Mouse (Mus musculus): Measurements from ENCODE around the gene Sertad3. TPM values are rescaled to one million over a fixed set of nuclear protein-coding genes. Genes with fewer than 3 reads are reported as not detected.
"Not testable (repeated sequence)": the region's sequence is repeated elsewhere in the genome, so short reads cannot be mapped to it uniquely, and the experiment has no call there.

The Sertad3 gene
- polyA plus RNA-seq, 1 experiment from 2014 or later, result 33.1 TPM

DNA sequence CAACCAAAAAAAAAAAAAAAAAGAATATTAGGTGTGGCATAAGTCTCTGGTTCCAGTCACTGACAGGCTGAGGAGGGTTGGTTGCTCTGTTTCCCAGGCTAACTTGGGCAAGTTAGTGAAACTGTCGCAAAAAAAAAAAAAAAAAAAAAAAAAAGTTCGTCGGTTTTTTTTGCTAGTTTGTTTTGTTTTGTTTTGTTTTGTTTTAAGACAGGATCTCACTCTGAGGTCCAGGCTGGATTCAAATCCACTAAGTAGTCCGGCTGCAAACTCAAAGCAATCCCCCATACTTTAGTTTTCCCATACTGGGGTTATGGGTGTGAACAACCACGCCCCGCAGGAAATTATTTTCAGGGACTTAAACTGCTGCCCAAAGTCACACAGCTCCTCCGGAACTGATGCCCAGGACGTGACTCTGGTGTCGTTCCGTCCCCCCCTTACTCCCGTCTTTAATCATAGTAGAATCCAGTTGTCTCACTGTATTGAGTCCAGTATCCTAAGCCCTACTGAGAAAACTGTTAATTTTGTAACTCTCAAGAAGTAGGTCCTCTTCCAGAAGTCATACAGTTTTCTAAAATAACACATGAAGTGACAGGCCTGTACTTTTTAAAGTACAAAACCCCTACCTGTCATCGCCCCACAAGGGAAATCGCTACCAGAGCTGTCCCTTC is 12.7 kb downstream of the Sertad3 start:
- Histone ChIP-seq H3K27ac (peak overlapping the region; percentile 37; the same call in 1 of the 2 replicates), H3K9me3 (no peaks in the 10 kb centered on the region), H3K4me3 (peak overlapping the region; percentile 66), H3K36me3 (peaks cover 5% of the 10 kb centered on the region; the same call in 1 of the 2 replicates), H3K4me2 (replicated peaks) (peak overlapping the region; percentile 74), H3K4me1 (peaks cover 26% of the 10 kb centered on the region), H3K9ac (no peak overlapping the region), H3K27me3 (no peaks in the 10 kb centered on the region)
- ATAC-seq (ENCODE audit: insufficient number of reproducible peaks, insufficient read depth, low FRiP score, low TSS enrichment), result no peak
- WGBS, result 4% methylated on average over 13 of the region's 13 CpGs

- H3K27me3 ChIP-seq, result no peaks in the 10 kb centered on the region
- H3K27ac ChIP-seq, result peak within 1 kb of the TSS; percentile 97
- no peaks in the 10 kb centered on the region for H3K9me3 ChIP-seq
- peaks cover 5% of the 10 kb centered on the region; the same call in 1 of the 2 replicates for H3K36me3 ChIP-seq
- WGBS, result under 1% methylated on average over 75 of the region's 80 CpGs
- peak within 1 kb of the TSS; percentile 66 for H3K4me3 ChIP-seq
- peak within 1 kb of the TSS; percentile 78 for H3K9ac ChIP-seq
- H3K4me1 ChIP-seq, result peaks cover 18% of the 10 kb centered on the region
- peak; percentile 95 for ATAC-seq (ENCODE audit: insufficient number of reproducible peaks, insufficient read depth, low FRiP score, low TSS enrichment)
- H3K4me2 ChIP-seq (replicated peaks), result peak within 1 kb of the TSS; percentile 74
Measured at GRCm38 (mm10) chr7:27486770-27487697, 13.5 kb downstream of the Sertad3 start, which contains the start of gene Sertad1. Gene Sertad1, plus strand, starts transcription at chr7:27486910.

DNA sequence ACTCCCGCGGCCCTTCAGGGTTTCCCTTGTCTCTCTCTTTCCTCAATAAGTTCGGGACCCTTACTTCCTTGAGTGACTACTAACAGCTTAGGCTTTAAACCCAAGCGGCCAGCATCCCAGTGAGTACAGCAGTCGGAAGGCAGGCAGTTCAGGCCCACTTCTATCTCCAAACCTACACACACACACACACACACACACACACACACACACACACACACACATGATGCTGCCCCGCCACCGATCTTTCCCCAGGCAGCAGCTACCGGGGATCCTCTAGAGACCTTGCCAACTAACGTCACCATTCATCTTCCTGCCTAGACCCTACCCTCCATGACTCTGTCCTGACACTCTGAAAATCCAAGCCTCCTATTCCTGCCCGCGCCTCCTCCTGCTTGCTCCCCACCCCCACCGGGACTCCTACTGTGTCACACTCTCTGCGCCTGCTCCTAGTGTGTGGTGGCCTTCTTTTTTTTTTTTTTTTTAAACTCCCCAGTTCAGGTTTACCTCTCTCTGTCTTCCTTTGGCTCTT is 14.2 kb downstream of the Sertad3 start:
- H3K36me3 ChIP-seq, result peaks cover 5% of the 10 kb centered on the region; the same call in 1 of the 2 replicates
- under 1% methylated on average over 13 of the region's 13 CpGs for WGBS
- peak overlapping the region; percentile 97 for H3K27ac ChIP-seq
- peak overlapping the region; percentile 74 for H3K4me2 ChIP-seq (replicated peaks)
- no peak for ATAC-seq (ENCODE audit: insufficient number of reproducible peaks, insufficient read depth, low FRiP score, low TSS enrichment)
- no peaks in the 10 kb centered on the region for H3K9me3 ChIP-seq
- peak overlapping the region; percentile 78 for H3K9ac ChIP-seq
- H3K27me3 ChIP-seq, result no peaks in the 10 kb centered on the region
- peak overlapping the region; percentile 66 for H3K4me3 ChIP-seq
- H3K4me1 ChIP-seq, result peaks cover 17% of the 10 kb centered on the region

DNA sequence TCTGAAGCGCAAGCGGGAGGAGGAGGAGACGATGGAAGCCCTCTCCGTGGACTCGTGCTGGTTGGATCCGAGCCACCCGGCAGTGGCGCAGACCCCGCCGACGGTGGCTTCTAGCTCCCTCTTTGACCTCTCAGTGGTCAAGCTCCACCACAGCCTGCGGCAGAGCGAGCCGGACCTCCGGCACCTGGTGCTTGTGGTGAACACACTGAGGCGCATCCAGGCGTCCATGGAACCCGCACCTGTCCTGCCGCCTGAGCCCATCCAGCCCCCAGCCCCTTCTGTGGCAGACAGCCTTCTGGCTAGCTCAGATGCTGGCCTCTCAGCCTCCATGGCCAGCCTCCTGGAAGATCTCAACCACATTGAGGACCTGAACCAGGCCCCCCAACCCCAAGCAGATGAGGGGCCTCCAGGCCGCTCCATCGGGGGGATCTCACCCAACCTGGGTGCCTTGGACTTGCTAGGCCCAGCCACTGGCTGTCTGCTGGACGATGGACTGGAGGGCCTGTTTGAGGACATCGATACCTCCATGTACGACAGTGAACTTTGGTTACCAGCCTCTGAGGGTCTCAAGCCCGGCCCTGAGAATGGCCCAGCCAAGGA is 15.8 kb downstream of the Sertad3 start:
- Histone ChIP-seq H3K9ac (no peak overlapping the region), H3K4me1 (peaks cover 17% of the 10 kb centered on the region), H3K27ac (no peak overlapping the region), H3K4me2 (replicated peaks) (no peak overlapping the region), H3K9me3 (no peaks in the 10 kb centered on the region), H3K36me3 (peaks cover 5% of the 10 kb centered on the region; the same call in 1 of the 2 replicates), H3K27me3 (no peaks in the 10 kb centered on the region), H3K4me3 (no peak overlapping the region)
- WGBS, result 91% methylated on average over 25 of the region's 25 CpGs
- ATAC-seq (ENCODE audit: insufficient number of reproducible peaks, insufficient read depth, low FRiP score, low TSS enrichment), result no peak

DNA sequence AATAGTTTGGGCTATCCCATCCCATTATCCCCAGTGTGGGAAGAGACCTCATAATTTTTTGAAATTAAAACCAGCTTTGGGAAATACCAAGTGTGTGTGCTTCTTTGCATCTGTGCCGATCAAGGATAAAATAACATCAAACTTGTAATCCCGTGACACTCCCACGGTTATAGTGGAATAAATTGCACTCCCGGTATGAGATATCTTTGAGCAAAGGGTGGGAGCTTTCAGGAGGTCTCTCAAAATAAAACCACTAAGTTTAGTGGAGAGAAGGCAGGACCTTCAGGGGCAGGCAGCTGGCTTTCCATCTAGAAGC is 16.6 kb downstream of the Sertad3 start:
- H3K36me3 ChIP-seq, result peaks cover 5% of the 10 kb centered on the region; the same call in 1 of the 2 replicates
- peaks cover 17% of the 10 kb centered on the region for H3K4me1 ChIP-seq
- peak overlapping the region; percentile 36 for H3K4me3 ChIP-seq
- H3K4me2 ChIP-seq (replicated peaks), result peak overlapping the region; percentile 61
- no peaks in the 10 kb centered on the region for H3K27me3 ChIP-seq
- no peak for ATAC-seq (ENCODE audit: insufficient number of reproducible peaks, insufficient read depth, low FRiP score, low TSS enrichment)
- H3K27ac ChIP-seq, result peak overlapping the region; percentile 85
- H3K9me3 ChIP-seq, result no peaks in the 10 kb centered on the region
- H3K9ac ChIP-seq, result peak overlapping the region; percentile 52
- WGBS, result 18% methylated on average over 4 of the region's 4 CpGs

DNA sequence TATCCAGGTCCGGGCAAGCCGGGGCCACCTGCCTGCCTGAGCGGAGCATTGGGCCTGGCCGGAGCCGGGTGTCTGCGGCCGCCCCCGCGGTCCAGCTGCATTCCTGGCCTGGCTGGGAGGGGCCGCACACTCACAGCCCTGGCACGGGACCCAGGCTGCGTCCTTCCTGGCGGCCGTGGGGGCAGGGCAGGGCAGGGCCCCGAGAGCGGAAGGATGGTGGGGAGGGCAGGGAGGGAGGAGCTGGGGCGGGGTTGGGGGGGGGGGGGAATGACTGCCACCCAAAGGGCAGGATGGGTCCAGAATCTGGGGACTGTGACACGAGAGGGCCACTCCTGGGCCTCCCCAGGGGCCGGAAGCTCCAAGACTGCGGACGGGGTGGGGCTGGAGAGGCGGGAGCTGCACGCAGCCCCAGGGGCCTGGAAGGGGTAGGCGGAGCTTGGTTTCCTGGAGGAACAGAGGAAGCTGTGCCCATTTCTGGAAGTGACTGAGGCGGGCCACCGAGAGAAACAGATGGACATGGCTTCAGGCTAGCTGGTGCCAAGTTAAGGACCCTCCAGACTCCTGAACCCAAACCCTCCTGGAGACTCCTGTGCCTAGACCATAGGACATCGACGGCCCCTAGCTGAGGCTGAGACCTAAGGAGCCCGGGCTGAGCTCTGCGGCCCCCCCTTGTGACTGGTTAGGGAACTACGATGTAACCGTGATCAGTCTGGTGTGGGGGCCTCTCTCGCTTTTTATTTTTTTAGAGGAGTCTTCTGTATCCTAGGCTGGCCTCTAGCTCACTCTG is 17.2 kb downstream of the Sertad3 start:
- ATAC-seq (ENCODE audit: insufficient number of reproducible peaks, insufficient read depth, low FRiP score, low TSS enrichment), result 0 out of 2 replicates have a peak, but pooled peaks have one; percentile 36
- H3K4me1 ChIP-seq, result peaks cover 17% of the 10 kb centered on the region

GRCm38 (mm10) chr7:27491856-27492255 is 18.3 kb downstream of the Sertad3 start:
- Histone ChIP-seq H3K9ac (no peak overlapping the region), H3K27ac (no peak overlapping the region), H3K9me3 (no peaks in the 10 kb centered on the region), H3K4me3 (no peak overlapping the region), H3K27me3 (no peaks in the 10 kb centered on the region), H3K36me3 (peaks cover 5% of the 10 kb centered on the region; the same call in 1 of the 2 replicates), H3K4me2 (replicated peaks) (no peak overlapping the region), H3K4me1 (peaks cover 17% of the 10 kb centered on the region)
- ATAC-seq (ENCODE audit: insufficient number of reproducible peaks, insufficient read depth, low FRiP score, low TSS enrichment), result no peak
- WGBS, result 65% methylated on average over 7 of the region's 7 CpGs

More for the DNA sequence above, 17.2 kb downstream of the Sertad3 start:
- peak overlapping the region; percentile 85 for H3K27ac ChIP-seq
- H3K4me2 ChIP-seq (replicated peaks), result peak overlapping the region; percentile 61
- H3K27me3 ChIP-seq, result no peaks in the 10 kb centered on the region
- H3K36me3 ChIP-seq, result peaks cover 5% of the 10 kb centered on the region; the same call in 1 of the 2 replicates
- H3K9ac ChIP-seq, result peak overlapping the region; percentile 52
- 1% methylated on average over 29 of the region's 33 CpGs for WGBS
- H3K4me3 ChIP-seq, result peak overlapping the region; percentile 36
- H3K9me3 ChIP-seq, result no peaks in the 10 kb centered on the region

GRCm38 (mm10) chr7:27493022-27493421 is 19.5 kb downstream of the Sertad3 start:
- WGBS, result 80% methylated on average over 3 of the region's 3 CpGs
- ATAC-seq (ENCODE audit: insufficient number of reproducible peaks, insufficient read depth, low FRiP score, low TSS enrichment), result no peak

DNA sequence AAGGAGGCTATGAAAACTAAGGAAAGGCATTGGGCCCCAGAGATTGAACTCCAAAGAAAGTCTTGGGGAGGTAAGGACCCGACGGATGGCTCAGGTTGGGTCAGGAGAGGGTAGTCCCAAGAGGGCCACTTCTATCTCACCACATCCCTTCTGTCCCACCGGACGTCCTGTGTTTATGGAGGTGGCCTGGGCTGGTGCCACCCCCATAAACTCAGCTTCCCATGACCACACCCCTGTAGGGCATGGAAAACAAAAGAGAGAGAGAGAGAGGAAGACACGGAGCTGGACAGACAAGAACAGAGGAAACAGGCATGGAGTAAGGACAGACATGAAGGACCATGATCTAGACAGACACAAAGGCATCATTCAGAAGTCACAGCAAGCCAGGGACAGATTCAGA is 19.9 kb downstream of the Sertad3 start:
- H3K4me2 ChIP-seq (replicated peaks), result no peak overlapping the region
- no peak overlapping the region for H3K27ac ChIP-seq
- no peak overlapping the region for H3K9ac ChIP-seq
- H3K27me3 ChIP-seq, result no peaks in the 10 kb centered on the region
- 72% methylated on average over 5 of the region's 5 CpGs for WGBS
- H3K4me3 ChIP-seq, result no peak overlapping the region
- peaks cover 5% of the 10 kb centered on the region; the same call in 1 of the 2 replicates for H3K36me3 ChIP-seq
- no peak for ATAC-seq (ENCODE audit: insufficient number of reproducible peaks, insufficient read depth, low FRiP score, low TSS enrichment)
- no peaks in the 10 kb centered on the region for H3K9me3 ChIP-seq
- peaks cover 10% of the 10 kb centered on the region for H3K4me1 ChIP-seq

More at GRCm38 (mm10) chr7:27493022-27493421, 19.5 kb downstream of the Sertad3 start:
- H3K27me3 ChIP-seq, result no peaks in the 10 kb centered on the region
- H3K4me3 ChIP-seq, result no peak overlapping the region
- no peak overlapping the region for H3K9ac ChIP-seq
- peaks cover 15% of the 10 kb centered on the region for H3K4me1 ChIP-seq
- no peak overlapping the region for H3K27ac ChIP-seq
- no peak overlapping the region for H3K4me2 ChIP-seq (replicated peaks)
- H3K9me3 ChIP-seq, result no peaks in the 10 kb centered on the region
- peaks cover 5% of the 10 kb centered on the region; the same call in 1 of the 2 replicates for H3K36me3 ChIP-seq

DNA sequence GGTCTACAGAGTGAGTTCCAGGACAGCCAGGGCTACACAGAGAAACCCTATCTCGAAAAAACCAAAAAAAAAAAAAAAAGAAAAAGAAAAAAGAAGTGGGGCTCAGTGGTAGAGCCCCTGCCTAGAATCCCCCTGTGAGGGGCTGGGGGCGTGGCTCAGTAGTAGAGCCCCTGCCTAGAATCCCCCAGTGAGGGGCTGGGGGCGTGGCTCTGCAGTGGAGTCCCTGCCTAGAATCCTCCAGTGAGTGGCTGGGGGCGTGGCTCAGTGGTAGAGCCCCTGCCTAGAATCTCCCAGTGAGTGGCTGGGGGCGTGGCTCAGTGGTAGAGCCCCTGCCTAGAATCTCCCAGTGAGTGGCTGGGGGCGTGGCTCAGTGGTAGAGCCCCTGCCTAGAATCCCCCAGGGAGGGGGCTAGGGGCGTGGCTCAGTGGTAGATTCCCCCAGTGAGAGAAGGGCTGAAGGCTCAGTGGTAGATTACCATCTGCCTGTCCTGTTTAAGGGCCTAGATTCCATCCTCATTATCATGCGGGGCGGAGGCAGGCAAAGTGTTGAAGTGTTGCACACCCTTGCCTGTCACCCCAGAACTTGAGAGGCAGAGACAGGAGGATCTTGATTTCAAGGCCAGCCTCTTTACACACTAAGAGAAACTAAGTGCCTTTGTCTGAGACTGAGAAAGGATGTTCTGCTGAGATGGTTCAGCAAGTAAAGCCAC is 21.2 kb downstream of the Sertad3 start:
- H3K36me3 ChIP-seq, result not testable (repeated sequence)

More for the DNA sequence above, 21.2 kb downstream of the Sertad3 start:
- H3K27ac ChIP-seq; H3K9ac ChIP-seq; H3K4me3 ChIP-seq; ATAC-seq (ENCODE audit: insufficient number of reproducible peaks, insufficient read depth, low FRiP score, low TSS enrichment); H3K9me3 ChIP-seq; H3K4me2 ChIP-seq (replicated peaks); H3K27me3 ChIP-seq: not testable (repeated sequence)
- peaks cover 12% of the 10 kb centered on the region for H3K4me1 ChIP-seq
- WGBS, result 87% methylated on average over 9 of the region's 9 CpGs

Measured in embryonic facial prominence, embryonic 12.5 days (tissue).